ENCODE assay signal across 21 mouse cellular contexts in genomic region chr14:73130519-73130918, GRCm38 (mm10). TPM values are rescaled to one million over a fixed set of nuclear protein-coding genes. Genes with fewer than 3 reads are reported as not detected.
DNase-seq lines count a peak whose midpoint lies in the region; ATAC-seq and TF ChIP-seq lines count a peak whose summit lies in the region.
"Had no signal": no experiment of that assay in that cellular context is flagged by ENCODE, and none has a peak within 500 bp of the region (broad histone marks: within the 10 kb centered on the region; RNA-seq: fewer than 3 reads in every experiment).

No protein-coding gene starts in this region.

- no peak for TF ChIP-seq CTCF in small intestine, adult 2 months (IDR thresholded peaks at IDR 0.05; ENCODE audit: extremely low read depth, insufficient read length, insufficient replicate concordance, low read depth, low read length)

- no peaks in the 10 kb centered on the region for H3K27me3 ChIP-seq in heart, embryonic 11.5 days (ENCODE audit: control insufficient read depth, insufficient read depth, low read length)
- H3K27me3 ChIP-seq in small intestine, adult 2 months (ENCODE audit: control insufficient read depth, insufficient read depth, low read length), result no peaks in the 10 kb centered on the region
- no peaks in the 10 kb centered on the region; the same call in 1 of the 2 replicates for H3K27me3 ChIP-seq in forebrain, embryonic 12.5 days
- H3K27me3 ChIP-seq: embryonic facial prominence, embryonic 15.5 days; lung, embryonic 15.5 days; midbrain, embryonic 15.5 days had no signal

- H3K4me1 ChIP-seq in heart, embryonic 11.5 days (ENCODE audit: control insufficient read depth, insufficient read depth, low read length), result no peaks in the 10 kb centered on the region
- H3K4me1 ChIP-seq in small intestine, adult 2 months (ENCODE audit: control insufficient read depth, insufficient read depth, insufficient read length, low read length), result peaks cover 15% of the 10 kb centered on the region
- no peaks in the 10 kb centered on the region for H3K4me1 ChIP-seq in forebrain, embryonic 12.5 days
- H3K4me1 ChIP-seq: embryonic facial prominence, embryonic 15.5 days; lung, embryonic 15.5 days; midbrain, embryonic 15.5 days had no signal

- peak; percentile 88 for DNase-seq in heart, adult 11 months
- peak; percentile 60 for DNase-seq in lung, postnatal 36 days
- DNase-seq in lung, adult 18-20 months, result no peak
- peak; percentile 89 for DNase-seq in adipocyte (ENCODE audit: low spot score)
- DNase-seq: B cell, adult 2 months; cerebellum, adult 2 months; cerebellum, postnatal 36 days; gastrocnemius, postnatal 14 days; heart, adult 2 months; kidney, adult 8-10 months; kidney, postnatal 25 days; right cerebral cortex, postnatal 4 days; thymus, postnatal 25 days had no signal

- 52% methylated on average over 5 of the region's 5 CpGs for whole genome bisulfite sequencing in heart, embryonic 11.5 days (ENCODE audit: insufficient replicate concordance)
- 43% methylated on average over 5 of the region's 5 CpGs for whole genome bisulfite sequencing in small intestine, adult 2 months
- WGBS in forebrain, embryonic 12.5 days, result 77% methylated on average over 5 of the region's 5 CpGs

- no peak for TF ChIP-seq POLR2A in small intestine, adult 2 months (IDR thresholded peaks at IDR 0.05; ENCODE audit: low read depth, low read length)

- ATAC-seq in heart, embryonic 11.5 days (replicated peaks; ENCODE audit: insufficient number of reproducible peaks, low FRiP score, low TSS enrichment), result no peak
- ATAC-seq in forebrain, embryonic 12.5 days (ENCODE audit: low FRiP score), result no peak
- ATAC-seq: hindbrain, postnatal 0 days; midbrain, embryonic 15.5 days had no signal

- H3K9ac ChIP-seq in heart, embryonic 11.5 days (ENCODE audit: low read depth, low read length), result no peak overlapping the region
- H3K9ac ChIP-seq in forebrain, embryonic 12.5 days, result no peak overlapping the region
- H3K9ac ChIP-seq: embryonic facial prominence, embryonic 15.5 days; lung, embryonic 15.5 days; midbrain, embryonic 15.5 days had no signal

- H3K27ac ChIP-seq in heart, embryonic 11.5 days (ENCODE audit: low read depth, low read length), result no peak overlapping the region
- H3K27ac ChIP-seq in small intestine, adult 2 months (ENCODE audit: insufficient read depth, low read depth, low read length), result peak overlapping the region; percentile 47
- no peak overlapping the region for H3K27ac ChIP-seq in forebrain, embryonic 12.5 days
- H3K27ac ChIP-seq: embryonic facial prominence, embryonic 15.5 days; heart, adult 2 months; hindbrain, embryonic 10.5 days; hindbrain, postnatal 0 days; lung, embryonic 15.5 days; midbrain, embryonic 15.5 days had no signal

- no peaks in the 10 kb centered on the region for H3K9me3 ChIP-seq in heart, embryonic 11.5 days (replicated peaks; ENCODE audit: control insufficient read depth, low read length)
- H3K9me3 ChIP-seq in forebrain, embryonic 12.5 days, result no peaks in the 10 kb centered on the region
- H3K9me3 ChIP-seq: embryonic facial prominence, embryonic 15.5 days; hindbrain, embryonic 10.5 days; lung, embryonic 15.5 days; midbrain, embryonic 15.5 days had no signal

- no peak overlapping the region for H3K4me3 ChIP-seq in heart, embryonic 11.5 days (ENCODE audit: low read depth, low read length)
- no peak overlapping the region for H3K4me3 ChIP-seq in small intestine, adult 2 months (ENCODE audit: low read depth, low read length)
- H3K4me3 ChIP-seq in forebrain, embryonic 12.5 days (replicated peaks), result no peak overlapping the region
- H3K4me3 ChIP-seq: embryonic facial prominence, embryonic 15.5 days; heart, adult 2 months; hindbrain, embryonic 10.5 days; lung, embryonic 15.5 days; midbrain, embryonic 15.5 days had no signal

- H3K36me3 ChIP-seq in heart, embryonic 11.5 days (ENCODE audit: control insufficient read depth, insufficient read depth, low read length), result no peaks in the 10 kb centered on the region
- no peaks in the 10 kb centered on the region for H3K36me3 ChIP-seq in small intestine, adult 2 months (ENCODE audit: control insufficient read depth, insufficient read depth, low read length)
- H3K36me3 ChIP-seq in forebrain, embryonic 12.5 days (replicated peaks), result no peaks in the 10 kb centered on the region
- H3K36me3 ChIP-seq: embryonic facial prominence, embryonic 15.5 days; hindbrain, embryonic 10.5 days; lung, embryonic 15.5 days; midbrain, embryonic 15.5 days had no signal

- H3K4me2 ChIP-seq in heart, embryonic 11.5 days, result no peak overlapping the region
- no peak overlapping the region for H3K4me2 ChIP-seq in forebrain, embryonic 12.5 days
- H3K4me2 ChIP-seq: embryonic facial prominence, embryonic 15.5 days; lung, embryonic 15.5 days; midbrain, embryonic 15.5 days had no signal

RNA-seq across cellular contexts. Expression of gene Rcbtb2, which starts 7.7 kb away (rescaled TPM):
- polyA plus RNA-seq in heart, embryonic 11.5 days (2014; fragmentation: Nextera tagmentation; extraction: Ambion mirVana), result 71.4 and 74.7 TPM in 2 replicates
- 6.4 and 10.1 TPM in 2 replicates for polyA plus RNA-seq in small intestine, adult 2 months (2012; rRNA removed)
- polyA plus RNA-seq in forebrain, embryonic 12.5 days (2016; fragmentation: Nextera tagmentation; extraction: Ambion mirVana), result 118 and 136 TPM in 2 replicates

Comparison
In these comparisons a context has a peak if more than half of its experiments do, and no peak if none do; other contexts are left out.
1. DNase-seq: peak in heart, adult 11 months (single experiment), lung, postnatal 36 days (single experiment) and adipocyte (single experiment); none in lung, adult 18-20 months (0 of 2).